Mouse (Mus musculus): ENCODE results near the gene Prss46.

Gene Prss46

GRCm38 (mm10) chr9:110858967-110859596 is 14.8 kb downstream of the Prss46 start:
- DNase-seq (ENCODE audit: low read depth, low spot score): no peak

GRCm38 (mm10) chr9:110871030-110871429 is 26.7 kb downstream of the Prss46 start:
- peak; percentile 18 for DNase-seq (ENCODE audit: low read depth, low spot score)

- no peak for DNase-seq (ENCODE audit: low read depth, low spot score)
Measured at GRCm38 (mm10) chr9:110873681-110874659, 29.7 kb downstream of the Prss46 start.

- DNase-seq (ENCODE audit: low read depth, low spot score): no peak
Measured at GRCm38 (mm10) chr9:110874660-110875191, 30.4 kb downstream of the Prss46 start.

GRCm38 (mm10) chr9:110875288-110875695 is 31.0 kb downstream of the Prss46 start:
- no peak for DNase-seq (ENCODE audit: low read depth, low spot score)

GRCm38 (mm10) chr9:110877353-110877752 is 33.0 kb downstream of the Prss46 start:
- no peak for DNase-seq (ENCODE audit: low read depth, low spot score)

- DNase-seq (ENCODE audit: low read depth, low spot score): no peak
Measured at GRCm38 (mm10) chr9:110877888-110878287, 33.6 kb downstream of the Prss46 start.

- no peak for DNase-seq (ENCODE audit: low read depth, low spot score)
Measured at GRCm38 (mm10) chr9:110879191-110879920, 35.0 kb downstream of the Prss46 start, which contains the start of gene Als2cl. Als2cl (plus strand) TSS chr9:110879870.

GRCm38 (mm10) chr9:110879998-110880561 is 35.8 kb downstream of the Prss46 start, which contains the start of gene Tmie:
Tmie (minus strand) TSS chr9:110880113.
- DNase-seq (ENCODE audit: low read depth, low spot score): no peak

- DNase-seq (ENCODE audit: low read depth, low spot score): no peak
Measured at GRCm38 (mm10) chr9:110880772-110881171, 36.5 kb downstream of the Prss46 start.

GRCm38 (mm10) chr9:110881953-110882352 is 37.6 kb downstream of the Prss46 start:
- no peak for DNase-seq (ENCODE audit: low read depth, low spot score)

GRCm38 (mm10) chr9:110887388-110888303 is 43.3 kb downstream of the Prss46 start:
- no peak for DNase-seq (ENCODE audit: low read depth, low spot score)

- DNase-seq (ENCODE audit: low read depth, low spot score): no peak
Measured at GRCm38 (mm10) chr9:110888935-110889334, 44.6 kb downstream of the Prss46 start.

- no peak for DNase-seq (ENCODE audit: low read depth, low spot score)
Measured at GRCm38 (mm10) chr9:110890026-110890783, 45.9 kb downstream of the Prss46 start.

GRCm38 (mm10) chr9:110891077-110891828 is 46.9 kb downstream of the Prss46 start:
- no peak for DNase-seq (ENCODE audit: low read depth, low spot score)

- no peak for DNase-seq (ENCODE audit: low read depth, low spot score)
Measured at GRCm38 (mm10) chr9:110892552-110892951, 48.2 kb downstream of the Prss46 start.

- DNase-seq (ENCODE audit: low read depth, low spot score): no peak
Measured at GRCm38 (mm10) chr9:110893429-110893828, 49.1 kb downstream of the Prss46 start.

GRCm38 (mm10) chr9:110895507-110895906 is 51.2 kb downstream of the Prss46 start:
- DNase-seq (ENCODE audit: low read depth, low spot score): no peak

- no peak for DNase-seq (ENCODE audit: low read depth, low spot score)
Measured at GRCm38 (mm10) chr9:110895994-110896393, 51.7 kb downstream of the Prss46 start.
